Mouse (Mus musculus): ENCODE results near the gene Ndufs6.

GRCm38 (mm10) chr13:73331736-73332135, 3.4 kb upstream of the Ndufs6 start:
- TF ChIP-seq TAL1 (IDR thresholded peaks at IDR 0.05; ENCODE audit: low read length) (no peak), GATA1 (IDR thresholded peaks at IDR 0.05; ENCODE audit: low read length) (no peak)
